Mouse (Mus musculus): ENCODE results near the gene Pom121. TPM values are rescaled to one million over a fixed set of nuclear protein-coding genes. Genes with fewer than 3 reads are reported as not detected.
"Not testable (repeated sequence)": the region's sequence is repeated elsewhere in the genome, so short reads cannot be mapped to it uniquely, and the experiment has no call there.

Pom121 gene
- polyA plus RNA-seq, 1 experiment from 2014 or later = 13.2 TPM

DNA sequence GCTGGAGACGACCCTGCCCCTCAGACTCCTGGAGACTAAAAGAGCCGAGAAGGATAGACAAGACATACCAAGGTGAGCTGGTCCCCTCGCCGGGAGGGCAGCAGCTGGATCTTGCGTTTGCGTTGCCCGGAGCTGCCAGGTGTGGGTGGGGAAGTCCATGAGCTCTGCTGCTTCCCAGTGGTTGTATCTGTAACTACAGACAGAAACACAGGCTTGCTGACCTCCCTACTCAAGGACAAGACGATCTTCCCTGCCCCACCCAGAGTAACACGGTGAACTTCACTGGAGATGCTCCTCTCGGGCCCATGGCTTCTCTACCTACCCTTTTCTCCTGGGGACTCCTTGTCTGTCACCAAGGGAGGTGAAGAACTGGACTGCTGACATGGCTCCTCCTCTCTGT lies 10.6 kb downstream of the Pom121 start:
- Histone ChIP-seq H3K9me3 (no peaks in the 10 kb centered on the region), H3K4me3 (no peak overlapping the region), H3K4me2 (replicated peaks) (no peak overlapping the region), H3K36me3 (peaks cover 92% of the 10 kb centered on the region), H3K27me3 (no peaks in the 10 kb centered on the region), H3K27ac (replicated peaks) (no peak overlapping the region), H3K4me1 (no peaks in the 10 kb centered on the region), H3K9ac (replicated peaks) (no peak overlapping the region)
- ATAC-seq (replicated peaks) = no peak
- WGBS = 89% methylated on average over 10 of the region's 10 CpGs

DNA sequence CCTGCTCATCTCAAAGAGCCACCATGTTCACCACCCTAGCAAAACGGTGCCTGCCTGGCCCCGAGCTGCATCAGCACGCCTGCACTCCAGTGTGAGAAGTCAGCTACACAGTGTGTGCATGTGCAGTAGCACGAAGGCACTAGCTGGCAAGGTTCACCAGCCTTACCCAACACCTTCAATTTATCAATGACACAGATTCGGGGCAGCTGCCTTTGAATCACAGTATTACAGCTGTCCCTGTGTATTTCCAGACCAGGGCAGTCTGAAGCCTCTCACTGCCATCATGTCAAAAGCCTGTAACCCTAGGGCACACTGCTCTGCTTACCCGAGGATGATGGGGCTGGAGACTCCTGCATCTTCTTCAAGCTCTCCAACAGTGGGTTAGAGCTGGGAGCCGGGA lies 11.6 kb downstream of the Pom121 start:
- Histone ChIP-seq H3K9ac (replicated peaks) (no peak overlapping the region), H3K27ac (replicated peaks) (no peak overlapping the region), H3K27me3 (no peaks in the 10 kb centered on the region), H3K36me3 (peaks cover 94% of the 10 kb centered on the region), H3K4me2 (replicated peaks) (no peak overlapping the region), H3K4me1 (no peaks in the 10 kb centered on the region), H3K9me3 (no peaks in the 10 kb centered on the region), H3K4me3 (no peak overlapping the region)
- no peak for ATAC-seq (replicated peaks)
- 93% methylated on average over 7 of the region's 7 CpGs for WGBS

GRCm38 (mm10) chr5:135381356-135381925 lies 12.9 kb downstream of the Pom121 start:
- Histone ChIP-seq H3K4me1 (no peaks in the 10 kb centered on the region), H3K27ac (replicated peaks) (no peak overlapping the region), H3K36me3 (peaks cover 93% of the 10 kb centered on the region), H3K4me3 (no peak overlapping the region), H3K4me2 (replicated peaks) (no peak overlapping the region), H3K9me3 (no peaks in the 10 kb centered on the region), H3K9ac (replicated peaks) (no peak overlapping the region), H3K27me3 (no peaks in the 10 kb centered on the region)
- no peak for ATAC-seq (replicated peaks)
- 90% methylated on average over 10 of the region's 10 CpGs for WGBS

- Histone ChIP-seq H3K4me1 (no peaks in the 10 kb centered on the region), H3K27ac (replicated peaks) (no peak overlapping the region), H3K27me3 (no peaks in the 10 kb centered on the region), H3K36me3 (peaks cover 97% of the 10 kb centered on the region), H3K4me3 (no peak overlapping the region), H3K4me2 (replicated peaks) (no peak overlapping the region), H3K9me3 (no peaks in the 10 kb centered on the region), H3K9ac (replicated peaks) (no peak overlapping the region)
- ATAC-seq (replicated peaks) = no peak
- 94% methylated on average over 4 of the region's 4 CpGs for WGBS
Observed at GRCm38 (mm10) chr5:135380681-135381080, 13.7 kb downstream of the Pom121 start.

GRCm38 (mm10) chr5:135376341-135376740 lies 18.0 kb downstream of the Pom121 start:
- no peaks in the 10 kb centered on the region for H3K27me3 ChIP-seq
- WGBS = 72% methylated on average over 2 of the region's 2 CpGs
- no peak overlapping the region for H3K27ac ChIP-seq (replicated peaks)
- H3K4me3 ChIP-seq = no peak overlapping the region
- H3K4me1 ChIP-seq = no peaks in the 10 kb centered on the region
- H3K36me3 ChIP-seq = peaks cover 95% of the 10 kb centered on the region
- ATAC-seq (replicated peaks) = no peak
- H3K9me3 ChIP-seq = no peaks in the 10 kb centered on the region
- H3K9ac ChIP-seq (replicated peaks) = no peak overlapping the region
- no peak overlapping the region for H3K4me2 ChIP-seq (replicated peaks)

- no peak overlapping the region for H3K4me3 ChIP-seq
- H3K4me1 ChIP-seq = peaks cover 10% of the 10 kb centered on the region
- no peaks in the 10 kb centered on the region for H3K27me3 ChIP-seq
- no peak overlapping the region for H3K4me2 ChIP-seq (replicated peaks)
- H3K9me3 ChIP-seq = no peaks in the 10 kb centered on the region
- no peak overlapping the region for H3K9ac ChIP-seq (replicated peaks)
- H3K36me3 ChIP-seq = peaks cover 83% of the 10 kb centered on the region
- ATAC-seq (replicated peaks) = no peak
- 43% methylated on average over 8 of the region's 8 CpGs for WGBS
- H3K27ac ChIP-seq (replicated peaks) = no peak overlapping the region
Observed at GRCm38 (mm10) chr5:135375167-135375566, 19.2 kb downstream of the Pom121 start.

- WGBS = 95% methylated on average over 5 of the region's 5 CpGs
Observed at GRCm38 (mm10) chr5:135373601-135374000, 20.7 kb downstream of the Pom121 start.

DNA sequence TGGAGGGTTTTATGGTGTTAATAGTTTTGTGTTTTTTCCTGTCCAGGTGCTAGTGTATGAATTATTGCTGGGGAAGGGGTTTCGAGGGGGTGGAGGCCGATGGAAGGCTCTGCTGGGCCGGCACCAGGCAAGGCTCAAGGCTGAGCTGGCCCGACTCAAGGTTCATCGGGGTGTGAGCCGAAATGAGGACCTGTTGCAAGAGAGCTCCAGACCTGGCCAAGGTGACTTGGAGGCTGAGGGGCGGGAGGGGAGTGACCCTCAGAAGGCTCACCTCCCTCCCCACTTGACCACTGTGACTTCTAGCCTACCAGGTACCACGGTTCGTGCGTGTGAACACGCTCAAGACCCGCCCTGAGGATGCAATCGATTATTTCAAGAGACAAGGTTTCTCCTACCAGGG lies 23.2 kb downstream of the Pom121 start:
- Histone ChIP-seq H3K4me3 (peak overlapping the region; percentile 94), H3K27ac (replicated peaks) (no peak overlapping the region), H3K4me2 (replicated peaks) (no peak overlapping the region; the same call in 1 of the 2 replicates), H3K36me3 (peaks cover 44% of the 10 kb centered on the region), H3K4me1 (peaks cover 20% of the 10 kb centered on the region), H3K9ac (replicated peaks) (no peak overlapping the region), H3K9me3 (no peaks in the 10 kb centered on the region), H3K27me3 (no peaks in the 10 kb centered on the region)
- WGBS = 93% methylated on average over 13 of the region's 13 CpGs
- no peak for ATAC-seq (replicated peaks)

More at GRCm38 (mm10) chr5:135373601-135374000, 20.7 kb downstream of the Pom121 start:
- H3K27me3 ChIP-seq = no peaks in the 10 kb centered on the region
- H3K27ac ChIP-seq (replicated peaks) = no peak overlapping the region
- ATAC-seq (replicated peaks) = no peak
- H3K36me3 ChIP-seq = peaks cover 67% of the 10 kb centered on the region
- no peak overlapping the region for H3K9ac ChIP-seq (replicated peaks)
- H3K4me2 ChIP-seq (replicated peaks) = no peak overlapping the region
- H3K4me1 ChIP-seq = peaks cover 18% of the 10 kb centered on the region
- H3K9me3 ChIP-seq = no peaks in the 10 kb centered on the region
- no peak overlapping the region for H3K4me3 ChIP-seq

GRCm38 (mm10) chr5:135369787-135370654 lies 24.3 kb downstream of the Pom121 start, which contains the start of gene Nsun5:
Gene Nsun5, plus strand, starts transcription at chr5:135369953.
- Histone ChIP-seq H3K9me3 (no peaks in the 10 kb centered on the region), H3K9ac (replicated peaks) (peak within 1 kb of the TSS; percentile 89), H3K27me3 (no peaks in the 10 kb centered on the region), H3K4me3 (peak within 1 kb of the TSS; percentile 94), H3K36me3 (peaks cover 33% of the 10 kb centered on the region), H3K27ac (replicated peaks) (peak within 1 kb of the TSS; percentile 88), H3K4me1 (peaks cover 20% of the 10 kb centered on the region), H3K4me2 (replicated peaks) (peak within 1 kb of the TSS; percentile 82)
- under 1% methylated on average over 64 of the region's 64 CpGs for WGBS
- ATAC-seq (replicated peaks) = peak; percentile 77

- peak overlapping the region; percentile 88; the same call in 1 of the 2 replicates for H3K27ac ChIP-seq (replicated peaks)
- ATAC-seq (replicated peaks); H3K9me3 ChIP-seq; H3K27me3 ChIP-seq: not testable (repeated sequence)
- H3K4me3 ChIP-seq = peak overlapping the region; percentile 94
- H3K36me3 ChIP-seq = peaks cover 24% of the 10 kb centered on the region
- peak overlapping the region; percentile 82 for H3K4me2 ChIP-seq (replicated peaks)
- WGBS = 66% methylated on average over 9 of the region's 9 CpGs
- peak overlapping the region; percentile 89 for H3K9ac ChIP-seq (replicated peaks)
- peaks cover 20% of the 10 kb centered on the region for H3K4me1 ChIP-seq
Observed at GRCm38 (mm10) chr5:135369196-135369595, 25.1 kb downstream of the Pom121 start.

- H3K9me3 ChIP-seq = no peaks in the 10 kb centered on the region
- no peak overlapping the region for H3K27ac ChIP-seq (replicated peaks)
- peaks cover 16% of the 10 kb centered on the region for H3K36me3 ChIP-seq
- H3K9ac ChIP-seq (replicated peaks) = no peak overlapping the region
- peaks cover 20% of the 10 kb centered on the region for H3K4me1 ChIP-seq
- no peak overlapping the region for H3K4me2 ChIP-seq (replicated peaks)
- H3K27me3 ChIP-seq = no peaks in the 10 kb centered on the region
- WGBS = 86% methylated on average over 6 of the region's 6 CpGs
- no peak overlapping the region for H3K4me3 ChIP-seq
- no peak for ATAC-seq (replicated peaks)
Observed at GRCm38 (mm10) chr5:135368312-135368711, 26.0 kb downstream of the Pom121 start.

DNA sequence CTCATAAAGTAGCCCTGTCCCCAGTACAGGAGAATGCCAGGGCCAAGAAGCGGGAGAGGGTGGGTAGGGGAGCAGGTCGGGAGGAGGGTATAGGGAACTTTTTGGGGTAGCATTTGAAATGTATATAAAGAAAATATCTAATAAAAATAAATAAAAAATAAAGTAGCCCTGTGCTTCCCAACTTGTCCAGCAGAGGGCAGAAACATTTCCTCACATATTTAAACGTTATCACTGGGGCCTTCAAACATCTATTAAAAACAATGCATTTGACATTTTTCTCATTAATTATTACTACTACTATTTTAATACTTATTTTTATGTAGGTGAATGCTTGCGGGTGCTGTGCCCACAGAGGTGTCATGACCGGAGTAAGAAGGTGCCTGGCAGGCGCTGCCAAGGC lies 26.5 kb downstream of the Pom121 start:
- Histone ChIP-seq H3K4me3 (no peak overlapping the region), H3K4me2 (replicated peaks) (no peak overlapping the region), H3K27ac (replicated peaks) (no peak overlapping the region), H3K36me3 (peaks cover 11% of the 10 kb centered on the region), H3K9ac (replicated peaks) (no peak overlapping the region), H3K9me3 (no peaks in the 10 kb centered on the region), H3K27me3 (no peaks in the 10 kb centered on the region), H3K4me1 (peaks cover 20% of the 10 kb centered on the region)
- 54% methylated on average over 6 of the region's 6 CpGs for WGBS
- no peak for ATAC-seq (replicated peaks)
